Mouse (Mus musculus) cortical plate, adult 2 months (tissue): ENCODE results near the gene Ermp1.

Source experiments
- CTCF ChIP-seq: fragments of 200-500 bp; IDR thresholded peaks from 2 replicates; pipeline ENCODE4 v1.5.1; 2011; ENCODE audit warnings: mild to moderate bottlenecking, control low read depth, low read length; ENCODE audit not compliant: insufficient read depth; ENCODE audit errors: extremely low read depth
- POLR2A ChIP-seq: fragments of 200-500 bp; IDR thresholded peaks from 2 replicates; pipeline ENCODE4 v1.6.1; 2011; ENCODE audit warnings: mild to moderate bottlenecking, low read length, control low read depth; ENCODE audit not compliant: insufficient read depth; ENCODE audit errors: extremely low read depth

- TF ChIP-seq POLR2A (no peak), CTCF (no peak)
Observed at GRCm38 (mm10) chr19:29644747-29645146, 3.5 kb downstream of the Ermp1 start.
